Mouse (Mus musculus) lung, adult 2 months (tissue): ENCODE measurements around the gene Stx16. TPM values are rescaled to one million over a fixed set of nuclear protein-coding genes. Genes with fewer than 3 reads are reported as not detected.

Experiments
- DNase-seq: peaks from one replicate; pipeline ENCODE4 v3.0.0; 2022
- H3K4me1 ChIP-seq: fragments of 200-500 bp; 2 replicates; pipeline ENCODE4 v1.6.1; 2011; ENCODE audit warnings: low read length; ENCODE audit not compliant: control insufficient read depth, insufficient read depth
- H3K4me3 ChIP-seq: fragments of 200-500 bp; replicated peaks from 2 replicates; pipeline ENCODE3; 2011; ENCODE audit warnings: low read depth, mild to moderate bottlenecking, control low read depth, low read length; ENCODE audit errors: extremely low read depth
- CTCF ChIP-seq: fragments of 200-500 bp; IDR thresholded peaks from 2 replicates; pipeline ENCODE4 v1.5.1; 2011; ENCODE audit warnings: mild to moderate bottlenecking, low read length, control low read depth; ENCODE audit not compliant: insufficient read depth
- POLR2A ChIP-seq: fragments of 200-500 bp; IDR thresholded peaks from 2 replicates; pipeline ENCODE4 v1.6.1; 2011; ENCODE audit warnings: low read depth, mild to moderate bottlenecking, control low read depth, low read length, borderline replicate concordance; ENCODE audit errors: extremely low read depth
- WGBS: fragments of 180-500 bp; shearing (Covaris S2); methylation state at CpG from one replicate; pipeline ENCODE4 v1.1.7; 2018; 5-methylcytosine and 5-hydroxymethylcytosine counted together
- polyA plus RNA-seq: library from polyadenylated mRNA; depleted of rRNA; stranded (reverse); fragments of >200 nt; gene quantifications from 2 replicates; pipeline ENCODE4 v1.2.3, GENCODE M21; 2012

Gene Stx16
- polyA plus RNA-seq, 1 experiment = 43.1 TPM

DNA sequence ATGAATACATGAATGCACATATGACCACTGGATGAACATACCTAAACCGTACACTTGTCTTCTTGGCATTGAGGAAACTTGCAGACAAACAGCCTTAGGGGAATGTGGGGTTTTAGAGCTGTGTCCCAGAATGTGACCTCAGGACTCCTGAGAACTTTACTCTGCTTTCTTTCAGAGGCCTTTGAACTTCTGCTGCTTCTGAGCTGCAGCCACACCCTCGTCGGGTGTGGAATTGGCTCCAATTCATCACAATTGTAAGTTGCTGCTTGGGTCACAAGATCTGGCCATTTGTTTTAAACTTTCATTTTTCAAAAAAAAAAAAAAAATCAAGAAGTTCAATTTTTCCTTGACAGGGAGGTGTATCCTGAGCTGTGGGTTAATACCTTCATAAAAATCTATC is 31.3 kb downstream of the Stx16 start:
- no peak for TF ChIP-seq CTCF
- TF ChIP-seq POLR2A = no peak
- no peak overlapping the region for H3K4me3 ChIP-seq
- no peak for DNase-seq
- WGBS = 73% methylated on average over 3 of the region's 3 CpGs
- peaks cover 7% of the 10 kb centered on the region for H3K4me1 ChIP-seq

DNA sequence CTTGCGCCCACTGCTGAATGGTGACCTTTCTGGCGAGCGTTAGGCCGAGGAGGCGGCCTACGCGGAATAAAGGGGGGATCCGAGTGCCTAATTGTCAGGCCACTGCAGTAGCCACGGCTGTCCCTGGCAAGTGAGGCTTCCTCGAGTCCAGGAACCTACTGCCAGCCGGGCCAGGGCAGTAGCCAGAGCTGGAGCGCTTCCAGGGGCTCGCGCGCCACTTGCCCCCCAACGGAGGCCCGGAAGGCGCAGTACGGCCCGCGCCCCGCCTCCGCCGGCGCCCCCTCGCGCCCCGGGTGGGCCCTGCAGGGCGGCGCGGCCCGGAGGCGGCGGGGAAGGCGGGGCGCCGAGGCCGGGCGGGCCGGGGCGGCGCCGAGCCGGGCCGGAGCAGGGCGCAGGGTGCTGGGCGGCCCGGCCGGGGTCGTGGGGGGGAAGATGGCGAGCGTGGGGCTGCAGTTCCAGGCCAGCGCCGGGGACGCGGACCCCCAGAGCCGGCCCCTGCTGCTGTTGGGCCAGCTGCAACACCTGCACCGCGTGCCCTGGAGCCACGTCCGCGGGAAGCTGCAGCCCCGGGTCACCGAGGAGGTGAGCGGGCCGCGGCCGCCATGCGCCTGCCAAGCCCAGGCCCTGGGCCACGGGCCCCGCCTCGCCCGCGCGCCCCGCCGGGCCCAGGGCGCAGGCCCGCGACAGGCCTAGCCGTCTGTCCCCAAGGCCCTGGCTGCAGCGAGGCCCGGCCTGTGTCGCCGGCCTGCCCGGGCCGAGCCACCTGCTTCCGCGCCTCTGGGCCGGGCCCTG is 34.1 kb downstream of the Stx16 start, which contains the start of gene Npepl1:
TSS of gene Npepl1 (plus strand) at position 359 of the 792 bp plus-strand sequence.
- peaks cover 7% of the 10 kb centered on the region for H3K4me1 ChIP-seq
- WGBS = 1% methylated on average over 84 of the region's 90 CpGs
- peak within 1 kb of the TSS; percentile 69 for H3K4me3 ChIP-seq
- peak; percentile 75 for DNase-seq
- TF ChIP-seq POLR2A (no peak), CTCF (no peak)

DNA sequence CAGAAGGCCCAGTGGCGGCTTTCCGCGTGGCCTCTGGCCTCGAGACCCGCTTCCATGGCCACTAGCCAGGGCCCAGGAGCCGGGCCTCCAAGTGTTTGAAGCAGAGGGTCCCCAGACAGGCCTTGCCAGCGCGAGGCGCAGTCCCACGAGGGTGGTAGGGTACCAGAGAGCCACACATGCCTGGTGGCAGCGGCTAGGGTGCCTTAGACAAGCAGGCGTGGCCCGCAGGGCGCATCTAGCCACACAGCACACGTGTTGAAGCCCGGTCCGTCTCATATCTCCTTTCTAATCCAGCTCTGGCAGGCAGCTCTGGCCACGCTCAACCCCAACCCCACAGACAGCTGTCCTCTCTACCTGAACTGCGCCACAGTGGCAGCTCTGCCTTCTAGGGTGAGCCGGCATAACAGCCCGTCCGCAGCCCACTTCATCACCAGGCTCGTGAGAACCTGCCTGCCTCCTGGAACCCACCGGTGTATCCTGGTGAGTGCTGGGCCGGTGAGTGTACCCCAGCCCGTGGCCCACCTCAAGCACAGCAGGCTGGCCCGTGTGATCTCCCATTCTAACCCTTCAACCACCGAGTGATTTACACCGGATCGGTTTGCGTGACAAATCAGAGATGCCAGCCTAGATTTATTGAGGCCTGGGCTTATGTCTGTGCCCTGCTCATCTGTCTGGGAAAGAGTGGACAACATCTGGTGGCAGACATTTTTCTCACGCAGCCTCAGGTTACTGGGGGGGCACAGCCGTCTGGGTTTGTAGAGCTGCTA is 34.9 kb downstream of the Stx16 start:
- peaks cover 7% of the 10 kb centered on the region for H3K4me1 ChIP-seq
- whole genome bisulfite sequencing = 40% methylated on average over 33 of the region's 33 CpGs
- no peak for TF ChIP-seq POLR2A
- peak overlapping the region; percentile 58 for H3K4me3 ChIP-seq
- DNase-seq = peak; percentile 62

DNA sequence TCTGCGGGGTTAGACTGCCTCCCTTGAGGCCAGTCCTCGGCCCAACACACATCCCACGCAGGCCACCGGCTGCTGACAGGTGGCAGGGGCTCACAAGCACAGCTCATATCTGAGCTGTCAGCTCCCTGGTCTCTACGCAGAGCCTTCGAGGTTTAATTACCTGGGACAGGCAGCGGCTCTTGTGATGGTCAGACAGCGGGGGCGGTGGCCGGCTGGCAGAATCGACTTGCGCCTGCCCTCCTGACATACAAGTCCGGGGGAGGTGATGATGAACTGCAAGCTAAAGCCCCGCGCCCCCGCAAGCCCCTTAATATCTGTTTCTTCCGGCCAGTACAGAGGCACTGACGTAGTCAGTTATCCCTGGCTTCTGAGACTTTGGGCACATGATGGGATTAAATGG is 36.8 kb downstream of the Stx16 start:
- TF ChIP-seq POLR2A (no peak), CTCF (no peak)
- H3K4me3 ChIP-seq = no peak overlapping the region
- WGBS = 81% methylated on average over 18 of the region's 18 CpGs
- DNase-seq = no peak
- peaks cover 7% of the 10 kb centered on the region for H3K4me1 ChIP-seq

DNA sequence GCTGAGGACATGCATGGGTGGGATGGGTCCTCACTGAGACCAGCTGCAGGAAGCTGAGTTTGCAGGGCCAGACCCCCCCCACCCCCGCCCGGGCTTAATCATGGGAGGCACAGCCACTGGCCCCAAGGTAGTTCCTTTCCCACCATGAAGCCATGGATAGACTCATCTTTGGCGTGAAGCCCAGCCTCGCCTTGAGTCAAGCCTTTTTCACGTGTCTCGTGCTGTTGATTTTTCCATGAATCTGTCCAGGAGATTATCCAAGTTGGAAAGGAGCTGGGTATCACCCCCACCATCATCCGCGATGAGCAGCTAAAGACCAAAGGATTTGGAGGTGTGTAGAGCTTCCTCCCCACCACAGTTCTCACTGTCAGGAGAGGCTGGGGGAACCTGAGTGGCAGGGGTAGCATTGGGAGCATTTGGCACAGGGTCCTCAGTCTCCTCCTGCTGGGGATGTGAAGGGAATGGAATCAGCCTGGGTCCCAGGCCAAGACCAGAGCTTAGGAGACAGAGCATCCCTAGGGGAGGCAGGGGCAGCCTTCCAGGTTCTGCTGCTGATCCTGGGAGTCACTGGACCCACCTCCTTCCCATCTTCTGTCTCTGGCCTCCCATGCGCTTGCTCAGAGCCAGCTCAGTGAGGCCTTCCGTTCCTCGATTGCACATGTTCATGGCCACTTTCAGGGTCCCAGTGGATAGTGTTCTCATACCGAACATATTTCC is 38.2 kb downstream of the Stx16 start:
- 86% methylated on average over 12 of the region's 12 CpGs for WGBS
- TF ChIP-seq CTCF (no peak), POLR2A (no peak)

DNA sequence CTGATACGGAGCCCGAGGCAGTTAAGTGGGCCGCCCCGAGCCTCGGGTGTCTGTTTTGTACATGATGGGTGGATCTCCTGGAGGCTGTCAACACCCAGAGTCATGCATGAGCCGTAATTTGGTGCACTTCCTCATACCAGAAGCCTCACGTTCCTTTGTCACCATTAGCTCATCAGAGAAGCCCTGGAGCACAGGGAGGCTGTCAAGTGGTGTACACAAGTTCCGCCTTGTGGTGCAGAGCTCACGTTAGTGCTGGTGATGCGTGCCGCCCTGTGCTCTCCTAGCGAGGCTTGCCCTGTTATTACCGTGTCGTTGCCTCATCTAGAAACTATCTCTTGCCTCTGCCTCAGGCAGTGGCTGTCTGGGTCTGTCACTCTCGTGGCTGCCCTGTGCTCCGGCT is 40.8 kb downstream of the Stx16 start:
- TF ChIP-seq POLR2A (no peak), CTCF (no peak)
- H3K4me1 ChIP-seq = no peaks in the 10 kb centered on the region
- H3K4me3 ChIP-seq = no peak overlapping the region
- no peak for DNase-seq
- WGBS = 71% methylated on average over 16 of the region's 16 CpGs

More for the DNA sequence above, 38.2 kb downstream of the Stx16 start:
- Histone ChIP-seq H3K4me1 (peaks cover 7% of the 10 kb centered on the region), H3K4me3 (no peak overlapping the region)
- DNase-seq = no peak

DNA sequence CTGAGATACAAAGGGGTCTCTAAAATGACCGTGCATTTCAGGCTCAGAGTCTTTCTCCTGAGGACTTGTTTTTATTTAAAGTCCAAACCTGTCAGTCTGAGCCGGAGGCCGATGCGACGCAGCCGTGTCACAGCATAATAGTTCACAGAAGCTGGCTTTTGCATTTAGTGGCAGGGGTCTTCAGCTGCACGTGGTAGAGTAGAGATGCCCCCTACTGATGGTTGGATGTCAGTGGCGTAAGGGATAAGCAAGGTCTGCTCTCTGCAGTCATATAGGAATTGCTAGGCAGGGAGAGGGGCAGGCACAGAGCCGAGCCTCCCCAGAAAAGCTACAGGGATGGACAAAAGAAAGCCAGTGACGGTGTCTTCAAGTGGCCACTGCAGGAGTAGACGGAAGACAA is 42.0 kb downstream of the Stx16 start:
- TF ChIP-seq CTCF (no peak), POLR2A (no peak)
- no peak for DNase-seq
- H3K4me1 ChIP-seq = no peaks in the 10 kb centered on the region
- 78% methylated on average over 11 of the region's 11 CpGs for WGBS
- H3K4me3 ChIP-seq = no peak overlapping the region

DNA sequence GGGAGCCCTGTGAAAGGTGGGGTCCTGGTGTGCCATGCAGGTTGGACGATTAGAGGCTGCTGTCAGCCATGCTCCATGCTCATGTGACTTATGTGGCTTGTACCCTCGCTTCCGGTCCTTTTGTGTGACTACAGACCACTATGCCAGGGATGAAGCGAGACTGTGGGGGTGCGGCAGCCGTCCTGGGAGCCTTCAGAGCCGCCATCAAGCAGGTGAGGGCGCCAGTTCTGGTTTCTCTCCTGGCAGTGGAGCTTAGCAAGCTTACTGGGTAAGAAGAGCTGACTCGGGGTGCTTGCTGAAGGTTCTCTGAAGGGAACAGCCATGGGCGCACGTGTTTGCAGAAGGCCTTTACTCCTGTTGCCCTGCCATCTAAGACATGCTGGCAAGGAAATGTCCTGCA is 43.2 kb downstream of the Stx16 start:
- WGBS = 94% methylated on average over 11 of the region's 11 CpGs
- Histone ChIP-seq H3K4me1 (no peaks in the 10 kb centered on the region), H3K4me3 (no peak overlapping the region)
- TF ChIP-seq CTCF (no peak), POLR2A (no peak)
- DNase-seq = no peak

DNA sequence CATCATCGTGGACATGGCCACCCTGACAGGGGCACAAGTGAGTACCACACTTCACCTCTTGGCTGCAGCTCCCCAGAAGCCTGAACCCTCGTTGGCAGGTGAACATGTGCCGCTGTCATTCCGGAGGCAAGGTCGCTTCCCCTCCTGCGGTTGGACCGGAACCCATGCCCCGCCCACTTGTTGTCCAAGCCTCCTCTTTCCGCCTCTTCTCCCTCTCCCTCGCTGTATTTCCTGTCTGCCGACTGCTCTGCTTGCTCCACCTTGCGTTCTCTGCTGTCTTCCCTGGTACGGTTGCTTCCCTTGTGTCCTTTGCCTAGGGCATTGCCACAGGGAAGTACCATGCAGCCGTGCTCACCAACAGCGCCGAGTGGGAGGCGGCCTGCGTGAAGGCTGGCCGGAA is 44.5 kb downstream of the Stx16 start:
- Histone ChIP-seq H3K4me3 (no peak overlapping the region), H3K4me1 (no peaks in the 10 kb centered on the region)
- WGBS = 86% methylated on average over 19 of the region's 19 CpGs
- no peak for TF ChIP-seq CTCF
- no peak for TF ChIP-seq POLR2A
- DNase-seq = no peak

DNA sequence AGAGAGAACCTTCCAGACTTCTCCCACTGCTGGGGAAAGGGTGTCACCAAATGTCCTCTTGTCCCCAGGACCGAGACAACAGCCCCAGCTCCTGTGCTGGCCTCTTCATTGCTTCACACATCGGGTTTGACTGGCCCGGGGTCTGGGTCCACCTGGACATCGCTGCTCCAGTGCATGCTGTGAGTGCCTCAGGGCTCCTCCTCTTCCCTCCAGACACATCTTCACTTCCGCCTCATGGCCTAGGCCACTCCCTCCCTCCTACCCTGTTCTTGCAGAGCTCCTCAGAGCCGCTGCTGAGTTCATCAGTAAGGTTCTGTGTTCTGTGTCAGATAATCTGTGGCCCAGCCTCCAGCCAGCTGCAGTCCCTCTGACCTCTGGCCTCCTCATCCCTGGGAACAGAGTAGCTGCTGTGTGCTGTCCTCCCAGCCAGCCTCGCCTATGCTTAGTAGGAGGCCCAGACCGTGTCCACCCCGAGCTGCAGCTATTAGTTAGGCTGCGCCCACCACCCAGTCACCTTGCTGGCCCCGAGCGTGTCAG is 45.4 kb downstream of the Stx16 start:
- WGBS = 81% methylated on average over 12 of the region's 12 CpGs
- TF ChIP-seq CTCF (no peak), POLR2A (no peak)
- no peak overlapping the region for H3K4me3 ChIP-seq
- no peaks in the 10 kb centered on the region for H3K4me1 ChIP-seq
- no peak for DNase-seq
